Mouse (Mus musculus) embryonic facial prominence, embryonic 10.5 days (tissue): ENCODE data around the gene Olfr183. TPM values are rescaled to one million over a fixed set of nuclear protein-coding genes. Genes with fewer than 3 reads are reported as not detected.
"Not testable (repeated sequence)": the region's sequence is repeated elsewhere in the genome, so short reads cannot be mapped to it uniquely, and the experiment has no call there.

ENCODE experiments used
- DNase-seq: peaks from one replicate; pipeline ENCODE4 v3.0.0-alpha.2; 2017; ENCODE audit warnings: low spot score
- H3K27ac ChIP-seq: fragments of 300-500 bp; sonication (generic); replicated peaks from 2 replicates; pipeline ENCODE4 v1.5.1; 2016; ENCODE audit warnings: mild to moderate bottlenecking
- H3K27me3 ChIP-seq: fragments of 300-500 bp; sonication (generic); replicated peaks from 2 replicates; pipeline ENCODE4 v1.6.1; 2016; ENCODE audit warnings: low read depth, mild to moderate bottlenecking; ENCODE audit not compliant: poor library complexity, severe bottlenecking
- H3K36me3 ChIP-seq: fragments of 300-500 bp; sonication (generic); replicated peaks from 2 replicates; pipeline ENCODE4 v1.6.1; 2016; ENCODE audit warnings: mild to moderate bottlenecking, moderate library complexity
- H3K4me1 ChIP-seq: fragments of 300-500 bp; sonication (generic); 2 replicates; pipeline ENCODE4 v1.6.1; 2016
- H3K4me3 ChIP-seq: fragments of 300-500 bp; sonication (generic); 2 replicates; pipeline ENCODE4 v1.5.1; 2016; ENCODE audit warnings: mild to moderate bottlenecking, moderate library complexity
- H3K9me3 ChIP-seq: fragments of 300-500 bp; sonication (generic); 2 replicates; pipeline ENCODE4 v1.6.1; 2016; ENCODE audit warnings: mild to moderate bottlenecking
- WGBS: fragments of 180-500 bp; shearing (Covaris S2); methylation state at CpG from one replicate; pipeline ENCODE4 v1.1.7; 2016; 5-methylcytosine and 5-hydroxymethylcytosine counted together
- polyA plus RNA-seq: library from polyadenylated mRNA; unstranded; fragments of >200 nt; fragmentation: Nextera tagmentation; extraction: Ambion mirVana; gene quantifications from 2 replicates; pipeline ENCODE4 v1.2.1, GENCODE M21; 2016

The Olfr183 gene
- not detected in 2 replicates for polyA plus RNA-seq

DNA sequence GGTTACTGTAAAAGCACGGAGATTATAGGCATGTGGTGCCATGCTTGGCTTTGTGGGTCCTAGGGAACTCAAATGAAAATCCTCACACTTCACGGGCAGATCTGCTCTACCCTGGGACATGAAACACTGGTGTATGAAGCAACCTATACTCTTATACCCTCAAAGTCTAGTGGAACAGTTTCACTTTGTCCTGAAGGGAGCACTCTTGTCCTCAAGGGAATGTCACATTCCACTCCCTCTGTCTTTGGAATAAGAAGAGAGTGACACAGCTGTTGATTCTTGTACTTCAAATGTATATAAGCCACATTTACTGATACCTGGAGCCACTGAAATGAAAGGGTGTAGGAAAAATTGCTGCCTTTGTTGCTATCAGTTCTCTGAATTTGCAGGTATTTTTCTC lies at the start of gene Olfr183:
Gene Olfr183, plus strand, starts transcription at position 301 of the 400 bp plus-strand sequence.
- Histone ChIP-seq H3K9me3 (no peaks in the 10 kb centered on the region), H3K4me1 (no peaks in the 10 kb centered on the region), H3K27ac (no peak within 1 kb of the TSS), H3K27me3 (no peaks in the 10 kb centered on the region), H3K36me3 (no peaks in the 10 kb centered on the region), H3K4me3 (no peak within 1 kb of the TSS)
- 70% methylated on average over 2 of the region's 2 CpGs for WGBS
- no peak for DNase-seq

DNA sequence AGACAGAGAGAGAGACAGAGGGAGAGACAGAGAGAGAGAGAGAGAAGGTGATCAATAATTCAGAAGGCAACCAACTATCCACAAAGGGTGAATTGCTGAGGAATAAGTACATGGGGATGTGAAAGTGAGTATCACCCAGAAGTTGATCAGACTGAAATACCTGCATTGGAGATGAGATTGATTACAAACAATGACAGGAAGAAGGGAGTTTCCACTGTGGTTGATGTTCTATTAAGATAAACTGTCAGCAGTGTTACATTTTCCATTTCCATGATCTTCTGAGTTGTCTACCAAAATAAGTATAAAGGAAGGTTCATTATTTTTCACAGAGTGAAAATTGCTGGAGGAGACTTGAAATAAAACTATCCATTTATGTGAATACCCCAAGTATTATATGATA lies 12.0 kb downstream of the Olfr183 start:
- Histone ChIP-seq H3K4me3 (no peak overlapping the region), H3K9me3 (no peaks in the 10 kb centered on the region), H3K27ac (no peak overlapping the region), H3K36me3 (no peaks in the 10 kb centered on the region), H3K4me1 (no peaks in the 10 kb centered on the region), H3K27me3 (no peaks in the 10 kb centered on the region)
- no peak for DNase-seq

DNA sequence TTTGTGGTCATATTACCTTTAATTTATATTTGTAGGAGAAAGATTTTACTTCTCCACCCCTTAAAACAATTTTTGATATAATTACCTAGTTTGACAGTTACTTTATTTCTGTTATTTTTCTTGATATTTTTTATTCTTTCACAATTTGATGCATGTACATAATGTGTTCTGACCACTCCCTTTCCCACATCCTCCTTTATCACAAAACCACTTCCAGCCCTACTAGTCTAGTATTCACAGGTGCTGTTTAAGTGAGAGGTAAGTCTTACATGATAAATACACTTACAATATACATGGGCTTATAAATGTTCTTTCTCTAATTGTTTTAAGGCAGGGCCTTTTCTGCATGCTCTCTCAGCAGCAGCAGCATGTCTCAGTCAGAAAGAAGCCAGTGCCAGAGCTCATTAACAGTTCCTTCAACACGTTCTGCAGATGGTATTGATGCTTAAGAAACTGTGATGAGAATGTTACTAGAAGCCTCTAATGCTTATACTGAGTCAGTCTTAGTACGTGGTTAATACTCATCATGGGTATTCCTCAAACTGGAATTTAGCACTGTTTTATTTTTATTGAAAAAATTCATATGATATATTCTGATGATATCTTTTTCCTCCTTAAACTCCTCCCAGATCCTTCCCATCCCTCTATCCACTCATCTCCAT lies 18.3 kb downstream of the Olfr183 start:
- 76% methylated on average over 2 of the region's 2 CpGs for WGBS
- H3K9me3 ChIP-seq = no peaks in the 10 kb centered on the region
- no peak for DNase-seq
- H3K4me3 ChIP-seq = no peak overlapping the region
- no peaks in the 10 kb centered on the region for H3K27me3 ChIP-seq
- H3K4me1 ChIP-seq = no peaks in the 10 kb centered on the region
- H3K36me3 ChIP-seq = no peaks in the 10 kb centered on the region
- no peak overlapping the region for H3K27ac ChIP-seq

DNA sequence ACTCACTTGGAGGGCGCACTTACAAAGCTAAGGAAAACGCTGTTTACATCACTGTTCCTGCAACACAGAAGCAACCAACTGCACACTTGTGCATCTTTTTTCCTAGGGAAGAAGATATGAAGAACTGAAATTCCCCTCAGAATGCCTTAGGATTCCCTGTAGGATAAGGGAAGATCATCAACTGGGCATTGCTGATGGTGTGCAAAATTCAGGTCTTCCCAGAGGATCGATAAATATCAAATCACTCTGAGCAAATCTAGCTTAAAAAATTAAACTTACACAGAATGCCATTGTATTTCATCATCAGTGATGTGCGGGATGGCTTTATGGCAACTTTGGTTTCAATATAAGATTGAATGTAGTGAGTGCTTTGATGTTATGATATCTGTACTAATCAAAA lies 35.0 kb downstream of the Olfr183 start, which contains the start of gene Olfr186:
Gene Olfr186, minus strand, starts transcription at position 101 of the 400 bp plus-strand sequence.
- Histone ChIP-seq H3K4me1 (no peaks in the 10 kb centered on the region), H3K9me3 (no peaks in the 10 kb centered on the region), H3K4me3 (no peak within 1 kb of the TSS), H3K36me3 (no peaks in the 10 kb centered on the region), H3K27ac (no peak within 1 kb of the TSS), H3K27me3 (no peaks in the 10 kb centered on the region)
- no peak for DNase-seq
- 91% methylated on average over 4 of the region's 4 CpGs for WGBS

DNA sequence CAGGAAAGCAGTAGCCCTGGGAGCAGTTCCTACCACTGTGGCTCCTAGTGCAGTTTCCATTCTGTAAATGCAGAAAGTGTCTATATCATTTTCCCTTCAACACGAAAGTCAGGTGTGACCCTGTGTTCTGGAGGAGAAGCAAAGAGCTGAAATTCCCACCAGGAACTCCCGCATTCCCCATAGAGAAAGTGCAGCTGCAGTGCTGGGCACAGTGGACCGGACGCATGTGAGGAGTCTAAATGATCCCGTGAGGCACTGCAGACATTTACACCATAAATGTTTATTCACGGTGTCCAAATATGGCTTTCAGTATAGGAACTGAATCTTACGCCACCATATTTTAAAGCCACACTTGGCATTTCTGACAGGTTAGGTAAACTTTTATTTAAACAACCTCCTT lies 44.6 kb downstream of the Olfr183 start, which contains the start of gene Olfr187:
Gene Olfr187, minus strand, starts transcription at position 58 of the 400 bp plus-strand sequence.
- 89% methylated on average over 7 of the region's 7 CpGs for WGBS
- Histone ChIP-seq H3K9me3 (no peaks in the 10 kb centered on the region), H3K4me1 (no peaks in the 10 kb centered on the region), H3K36me3 (no peaks in the 10 kb centered on the region), H3K27ac (no peak within 1 kb of the TSS), H3K27me3 (no peaks in the 10 kb centered on the region), H3K4me3 (no peak within 1 kb of the TSS)
- no peak for DNase-seq

DNA sequence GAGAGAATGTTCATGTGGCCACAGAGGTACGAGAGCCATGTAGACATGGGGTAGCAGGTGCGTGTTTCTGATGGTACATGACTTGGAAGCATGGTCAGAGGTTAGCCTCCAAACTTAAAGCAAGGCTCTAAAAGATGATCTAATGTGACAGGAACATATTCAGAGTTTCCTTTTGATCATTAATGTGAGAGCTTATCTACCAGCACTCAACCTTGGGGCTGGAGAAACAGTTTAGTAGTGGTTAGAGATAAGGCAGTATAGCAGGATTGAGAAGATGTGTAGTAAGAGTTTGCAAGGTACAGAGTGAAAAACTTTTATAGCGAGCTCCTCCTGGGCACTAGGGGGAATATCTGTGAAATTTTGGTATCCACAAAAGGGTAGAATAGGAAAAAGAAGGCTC lies 50.7 kb downstream of the Olfr183 start:
- 82% methylated on average over 3 of the region's 3 CpGs for WGBS
- no peaks in the 10 kb centered on the region for H3K4me1 ChIP-seq
- no peak overlapping the region for H3K4me3 ChIP-seq
- no peak overlapping the region for H3K27ac ChIP-seq
- no peak for DNase-seq
- H3K36me3 ChIP-seq = no peaks in the 10 kb centered on the region
- no peaks in the 10 kb centered on the region for H3K9me3 ChIP-seq
- no peaks in the 10 kb centered on the region for H3K27me3 ChIP-seq

DNA sequence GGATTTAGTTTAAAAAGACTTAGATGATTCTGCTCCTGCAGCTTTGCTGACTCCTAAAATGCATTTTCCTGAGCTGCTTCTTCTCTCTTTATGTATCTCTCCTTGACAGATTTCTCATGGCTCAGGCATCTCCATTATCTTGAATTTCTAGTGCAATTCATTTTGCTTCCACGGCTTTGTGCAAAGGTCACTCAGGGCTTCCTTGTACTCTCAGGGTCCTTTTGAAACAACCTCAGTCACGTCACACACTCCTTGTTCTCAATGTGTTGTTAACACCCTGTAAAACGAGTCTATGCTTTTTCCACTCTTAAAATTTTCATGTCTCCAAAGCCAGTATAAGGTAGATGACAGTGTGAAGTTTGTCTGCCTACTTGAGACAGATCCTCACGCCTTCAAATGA lies 52.4 kb downstream of the Olfr183 start:
- Histone ChIP-seq H3K4me3 (no peak overlapping the region), H3K36me3 (no peaks in the 10 kb centered on the region), H3K27ac (no peak overlapping the region), H3K4me1 (no peaks in the 10 kb centered on the region), H3K9me3 (no peaks in the 10 kb centered on the region), H3K27me3 (no peaks in the 10 kb centered on the region)
- no peak for DNase-seq
- 80% methylated on average over 4 of the region's 4 CpGs for WGBS

DNA sequence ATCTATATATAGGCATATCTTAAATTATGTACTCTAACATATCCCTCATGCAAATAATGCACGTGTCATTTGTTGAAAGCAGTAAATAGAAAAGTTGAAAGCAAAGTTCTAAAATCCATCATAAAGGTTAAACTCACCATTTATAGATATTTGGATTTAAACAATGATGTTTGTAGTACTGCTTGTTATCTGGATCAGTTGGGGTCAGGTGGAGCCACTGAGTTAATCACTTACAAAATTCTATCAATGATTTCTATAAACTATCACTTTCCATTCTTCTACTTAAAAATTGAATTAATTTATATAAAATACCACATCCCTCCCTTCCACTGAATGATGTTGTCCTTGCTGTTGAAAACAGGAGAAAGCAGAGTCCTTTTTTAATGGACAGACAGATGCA lies 53.7 kb downstream of the Olfr183 start:
- 86% methylated on average over 1 of the region's 1 CpGs for WGBS
- Histone ChIP-seq H3K4me1 (no peaks in the 10 kb centered on the region), H3K9me3 (no peaks in the 10 kb centered on the region), H3K27ac (no peak overlapping the region), H3K36me3 (no peaks in the 10 kb centered on the region), H3K27me3 (no peaks in the 10 kb centered on the region), H3K4me3 (no peak overlapping the region)
- no peak for DNase-seq

DNA sequence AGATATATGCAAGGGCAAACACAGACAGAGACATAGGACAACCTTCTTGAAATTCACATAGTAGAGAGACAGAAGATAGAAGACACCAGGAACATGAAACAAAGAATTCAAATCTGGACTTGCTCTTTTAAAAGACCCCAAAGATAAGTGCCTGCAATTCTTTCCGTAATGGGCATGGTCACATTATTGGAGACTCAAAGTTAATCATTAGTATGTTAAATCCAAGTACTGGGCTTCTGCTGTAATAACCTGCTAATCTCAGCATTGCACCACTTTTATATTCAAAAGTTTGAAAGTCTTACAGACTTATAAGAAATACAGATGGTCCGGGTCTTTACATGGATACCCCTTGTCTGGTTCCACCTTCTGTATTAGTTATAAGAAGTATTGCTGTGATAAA lies 54.1 kb downstream of the Olfr183 start:
- H3K9me3 ChIP-seq, H3K27me3 ChIP-seq, H3K27ac ChIP-seq, H3K36me3 ChIP-seq, H3K4me1 ChIP-seq, DNase-seq, H3K4me3 ChIP-seq: not testable (repeated sequence)
- 97% methylated on average over 2 of the region's 2 CpGs for WGBS

Other genes starting within 250 kb of the Olfr183 start
- gene Olfr172, start 232.2 kb upstream of the Olfr183 start, polyA plus RNA-seq = not detected in 2 replicates
- not detected in 2 replicates for gene Olfr173, start 195.1 kb upstream of the Olfr183 start, polyA plus RNA-seq
- not detected in 2 replicates for gene Olfr175-ps1, start 168.6 kb upstream of the Olfr183 start, polyA plus RNA-seq
- gene Olfr177, start 120.6 kb upstream of the Olfr183 start, polyA plus RNA-seq = not detected in 2 replicates
- gene Olfr178, start 103.3 kb upstream of the Olfr183 start, polyA plus RNA-seq = not detected in 2 replicates
- not detected in 2 replicates for gene Olfr181, start 66.6 kb upstream of the Olfr183 start, polyA plus RNA-seq
- not detected in 2 replicates for gene Olfr180, start 66.0 kb upstream of the Olfr183 start, polyA plus RNA-seq
- gene Olfr186, start 34.9 kb downstream of the Olfr183 start, polyA plus RNA-seq = not detected in 2 replicates
- gene Olfr187, start 44.4 kb downstream of the Olfr183 start, polyA plus RNA-seq = not detected in 2 replicates
- gene Olfr190, start 82.6 kb downstream of the Olfr183 start, polyA plus RNA-seq = not detected in 2 replicates
- not detected in 2 replicates for gene Olfr191, start 94.5 kb downstream of the Olfr183 start, polyA plus RNA-seq
- not detected in 2 replicates for gene Olfr193, start 116.5 kb downstream of the Olfr183 start, polyA plus RNA-seq
- not detected in 2 replicates for gene Olfr194, start 125.7 kb downstream of the Olfr183 start, polyA plus RNA-seq
- not detected in 2 replicates for gene Olfr195, start 151.7 kb downstream of the Olfr183 start, polyA plus RNA-seq
- not detected in 2 replicates for gene Olfr196, start 175.1 kb downstream of the Olfr183 start, polyA plus RNA-seq
- gene Olfr198, start 208.2 kb downstream of the Olfr183 start, polyA plus RNA-seq = not detected in 2 replicates
- gene Olfr199, start 224.4 kb downstream of the Olfr183 start, polyA plus RNA-seq = not detected in 2 replicates